Mouse (Mus musculus): ENCODE results near the gene Ap4s1.

DNA sequence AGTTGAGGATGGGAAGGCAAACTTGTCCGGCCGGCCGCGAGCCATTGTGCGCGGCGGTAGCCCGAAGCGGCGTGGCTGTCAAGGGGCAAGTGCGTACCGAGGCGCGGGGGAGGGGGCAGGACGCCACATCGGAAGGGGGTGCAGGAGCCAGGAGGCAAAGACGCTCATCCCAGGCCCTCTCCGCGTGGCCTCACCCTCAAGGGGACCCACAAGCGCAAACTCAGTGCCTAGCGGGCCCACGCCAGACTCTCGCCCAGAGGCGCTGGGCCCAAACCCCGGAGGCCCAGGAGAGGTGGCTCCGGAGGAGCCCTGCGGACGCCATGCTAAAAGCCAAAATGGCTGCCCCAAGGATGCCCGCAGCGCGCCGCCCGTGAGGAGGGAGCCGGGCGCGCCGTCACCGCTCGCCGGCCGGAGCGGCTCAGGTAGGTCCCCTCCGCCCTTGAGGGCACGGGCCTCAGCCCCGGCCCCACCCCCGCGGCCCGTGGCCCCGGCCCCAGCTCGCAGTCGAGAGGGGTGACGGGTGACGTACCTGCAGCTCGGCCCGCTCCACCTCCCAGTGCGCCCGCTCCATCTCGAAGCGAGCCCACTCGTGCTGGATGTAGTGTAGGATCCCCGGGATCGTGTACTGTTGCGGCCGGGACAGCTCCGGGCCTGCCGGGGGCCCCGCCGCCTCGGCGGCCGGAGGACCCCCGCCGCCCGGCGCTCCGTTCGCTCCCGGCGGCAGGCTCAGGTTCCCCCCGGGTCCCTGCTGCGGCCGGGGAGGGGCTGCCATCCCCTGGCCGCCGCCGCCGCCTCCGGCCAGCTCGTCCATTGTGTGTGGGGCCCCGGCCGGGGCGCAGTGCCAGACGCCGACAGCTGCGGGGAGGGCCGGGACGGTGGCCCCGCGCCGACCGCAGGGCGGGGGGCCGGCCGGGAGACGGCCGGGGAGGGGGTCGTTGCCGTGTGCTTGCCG, at the start of gene Ap4s1:
- TF ChIP-seq TAL1 (IDR thresholded peaks at IDR 0.05; ENCODE audit: low read length): no peak
- no peak for TF ChIP-seq GATA1 (IDR thresholded peaks at IDR 0.05; ENCODE audit: low read length)

Measured in erythroblast, embryonic 14.5 days (primary cell).